Mouse (Mus musculus) lung, embryonic 14.5 days (tissue): ENCODE measurements around the gene Dock9. TPM values are rescaled to one million over a fixed set of nuclear protein-coding genes. Genes with fewer than 3 reads are reported as not detected.

ENCODE experiments used
- ATAC-seq: fragments of 200-750 bp; cut with Nextera tagmentation; 2 replicates; pipeline ENCODE4 v1.8.0; 2017; ENCODE audit warnings: mild to moderate bottlenecking, moderate TSS enrichment, moderate library complexity; ENCODE audit not compliant: insufficient read depth
- DNase-seq: peaks from one replicate; pipeline ENCODE4 v3.0.0-alpha.2; 2015
- H3K27ac ChIP-seq: fragments of 300-500 bp; sonication (generic); 2 replicates; pipeline ENCODE4 v1.5.1; 2014; ENCODE audit warnings: low read depth, mild to moderate bottlenecking, moderate library complexity
- H3K27me3 ChIP-seq: fragments of 300-500 bp; sonication (generic); 2 replicates; pipeline ENCODE4 v1.6.1; 2014; ENCODE audit warnings: low read length, control low read depth; ENCODE audit not compliant: insufficient read depth
- H3K36me3 ChIP-seq: fragments of 300-500 bp; sonication (generic); 2 replicates; pipeline ENCODE4 v1.6.1; 2014; ENCODE audit warnings: control low read depth; ENCODE audit not compliant: insufficient read depth
- H3K4me1 ChIP-seq: fragments of 300-500 bp; sonication (generic); 2 replicates; pipeline ENCODE4 v1.6.1; 2014; ENCODE audit warnings: antibody characterized with exemption, control low read depth; ENCODE audit not compliant: insufficient read depth
- H3K4me2 ChIP-seq: fragments of 300-500 bp; sonication (generic); 2 replicates; pipeline ENCODE4 v1.6.1; 2014; ENCODE audit warnings: mild to moderate bottlenecking
- H3K4me3 ChIP-seq: fragments of 300-500 bp; sonication (generic); 2 replicates; pipeline ENCODE4 v1.5.1; 2014; ENCODE audit warnings: low read depth, low read length
- H3K9ac ChIP-seq: fragments of 300-500 bp; sonication (generic); 2 replicates; pipeline ENCODE4 v1.6.1; 2014
- H3K9me3 ChIP-seq: fragments of 300-500 bp; sonication (generic); 2 replicates; pipeline ENCODE4 v1.6.1; 2016; ENCODE audit warnings: low read depth, low read length, control low read depth
- CTCF ChIP-seq: IDR thresholded peaks from 2 replicates; pipeline ENCODE4 v1.5.1; 2016; ENCODE audit warnings: antibody characterized with exemption, low read depth
- WGBS: fragments of 180-500 bp; shearing (Covaris S2); extraction: QIAGEN DNeasy Blood & Tissue Kit; methylation state at CpG from one replicate; pipeline ENCODE4 v1.1.7; 2014; 5-methylcytosine and 5-hydroxymethylcytosine counted together
- polyA plus RNA-seq: library from polyadenylated mRNA; unstranded; fragments of >200 nt; fragmentation: Nextera tagmentation; extraction: Ambion mirVana; gene quantifications from 2 replicates; pipeline ENCODE4 v1.2.1, GENCODE M21; 2014

Dock9 gene
- polyA plus RNA-seq, 1 experiment from 2014 or later, result 14.6 TPM

GRCm38 (mm10) chr14:121713166-121713829, 84.3 kb downstream of the Dock9 start:
- Histone ChIP-seq H3K9me3 (no peaks in the 10 kb centered on the region), H3K27ac (peak overlapping the region; percentile 36; the same call in 1 of the 2 replicates), H3K27me3 (no peaks in the 10 kb centered on the region), H3K4me1 (peaks cover 12% of the 10 kb centered on the region), H3K9ac (no peak overlapping the region), H3K4me3 (no peak overlapping the region), H3K4me2 (no peak overlapping the region), H3K36me3 (no peaks in the 10 kb centered on the region)
- ATAC-seq (peak; percentile 54; the same call in 1 of the 2 replicates), DNase-seq (peak; percentile 51)
- no peak for TF ChIP-seq CTCF
- WGBS, result 22% methylated on average over 7 of the region's 7 CpGs

- Histone ChIP-seq H3K27me3 (no peaks in the 10 kb centered on the region), H3K9me3 (no peaks in the 10 kb centered on the region), H3K4me3 (no peak overlapping the region), H3K36me3 (no peaks in the 10 kb centered on the region), H3K9ac (no peak overlapping the region), H3K4me2 (no peak overlapping the region), H3K27ac (no peak overlapping the region), H3K4me1 (peaks cover 12% of the 10 kb centered on the region)
- no peak for ATAC-seq
- WGBS, result 28% methylated on average over 14 of the region's 14 CpGs
- TF ChIP-seq CTCF, result no peak
- no peak for DNase-seq
These were observed 86.4 kb downstream of the Dock9 start for GRCm38 (mm10) chr14:121711089-121711826.

GRCm38 (mm10) chr14:121710130-121710529, 87.5 kb downstream of the Dock9 start:
- no peak overlapping the region for H3K4me3 ChIP-seq
- no peaks in the 10 kb centered on the region for H3K27me3 ChIP-seq
- H3K9me3 ChIP-seq, result no peaks in the 10 kb centered on the region
- no peak overlapping the region for H3K9ac ChIP-seq
- no peak for TF ChIP-seq CTCF
- peaks cover 12% of the 10 kb centered on the region for H3K4me1 ChIP-seq
- H3K27ac ChIP-seq, result no peak overlapping the region
- ATAC-seq (no peak), DNase-seq (no peak)
- H3K36me3 ChIP-seq, result no peaks in the 10 kb centered on the region
- WGBS, result 67% methylated on average over 3 of the region's 3 CpGs
- no peak overlapping the region for H3K4me2 ChIP-seq

- DNase-seq, result no peak
- TF ChIP-seq CTCF, result no peak
- no peak overlapping the region for H3K27ac ChIP-seq
- no peak overlapping the region for H3K9ac ChIP-seq
- H3K4me3 ChIP-seq, result no peak overlapping the region
- no peaks in the 10 kb centered on the region for H3K9me3 ChIP-seq
- peaks cover 9% of the 10 kb centered on the region for H3K4me1 ChIP-seq
- no peaks in the 10 kb centered on the region for H3K27me3 ChIP-seq
- WGBS, result 29% methylated on average over 2 of the region's 2 CpGs
- H3K36me3 ChIP-seq, result no peaks in the 10 kb centered on the region
- ATAC-seq, result no peak
- no peak overlapping the region for H3K4me2 ChIP-seq
These were observed 89.4 kb downstream of the Dock9 start for GRCm38 (mm10) chr14:121708244-121708643.

- DNase-seq (no peak), ATAC-seq (no peak)
- H3K27me3 ChIP-seq, result no peaks in the 10 kb centered on the region
- no peak overlapping the region for H3K9ac ChIP-seq
- no peak for TF ChIP-seq CTCF
- H3K4me3 ChIP-seq, result no peak overlapping the region
- no peaks in the 10 kb centered on the region for H3K36me3 ChIP-seq
- H3K4me1 ChIP-seq, result 0 out of 2 replicates have a peak, but pooled peaks cover 5% of the 10 kb centered on the region
- no peak overlapping the region for H3K27ac ChIP-seq
- WGBS, result 56% methylated on average over 3 of the region's 3 CpGs
- H3K4me2 ChIP-seq, result no peak overlapping the region
- no peaks in the 10 kb centered on the region for H3K9me3 ChIP-seq
These were observed 91.1 kb downstream of the Dock9 start for GRCm38 (mm10) chr14:121706482-121706901.

- 62% methylated on average over 5 of the region's 5 CpGs for WGBS
- no peaks in the 10 kb centered on the region for H3K36me3 ChIP-seq
- H3K4me2 ChIP-seq, result no peak overlapping the region
- TF ChIP-seq CTCF, result no peak
- no peak for ATAC-seq
- no peaks in the 10 kb centered on the region for H3K27me3 ChIP-seq
- no peak overlapping the region for H3K9ac ChIP-seq
- no peak overlapping the region for H3K27ac ChIP-seq
- no peak for DNase-seq
- H3K4me3 ChIP-seq, result no peak overlapping the region
- H3K9me3 ChIP-seq, result no peaks in the 10 kb centered on the region
- H3K4me1 ChIP-seq, result no peaks in the 10 kb centered on the region
These were observed 92.0 kb downstream of the Dock9 start for GRCm38 (mm10) chr14:121705644-121706043.

- Histone ChIP-seq H3K9ac (no peak overlapping the region), H3K27ac (peak overlapping the region; percentile 21; the same call in 1 of the 2 replicates), H3K4me1 (peaks cover 12% of the 10 kb centered on the region), H3K4me2 (no peak overlapping the region), H3K9me3 (no peaks in the 10 kb centered on the region), H3K27me3 (no peaks in the 10 kb centered on the region), H3K36me3 (no peaks in the 10 kb centered on the region), H3K4me3 (no peak overlapping the region)
- WGBS, result 42% methylated on average over 4 of the region's 4 CpGs
- no peak for TF ChIP-seq CTCF
- DNase-seq, result peak; percentile 46
- ATAC-seq, result 0 out of 2 replicates have a peak, but pooled peaks have one; percentile 36
These were observed 95.1 kb downstream of the Dock9 start for GRCm38 (mm10) chr14:121702534-121702933.
